Mouse (Mus musculus): ENCODE results near the gene A530016L24Rik. TPM values are rescaled to one million over a fixed set of nuclear protein-coding genes. Genes with fewer than 3 reads are reported as not detected.

A530016L24Rik gene
- polyA plus RNA-seq, 1 experiment from 2014 or later: 0.04 TPM

- no peak for ATAC-seq (ENCODE audit: low read depth)
- no peaks in the 10 kb centered on the region for H3K9me3 ChIP-seq (replicated peaks; ENCODE audit: control insufficient read depth, low read length)
- H3K4me3 ChIP-seq (ENCODE audit: low read depth, low read length): no peak overlapping the region
- no peak overlapping the region for H3K27ac ChIP-seq (ENCODE audit: low read length)
- H3K36me3 ChIP-seq (ENCODE audit: control insufficient read depth, insufficient read depth): no peaks in the 10 kb centered on the region
- peaks cover 2% of the 10 kb centered on the region for H3K4me1 ChIP-seq (ENCODE audit: control insufficient read depth, low read depth, low read length)
- H3K4me2 ChIP-seq (ENCODE audit: low read depth, low read length): no peak overlapping the region
- no peaks in the 10 kb centered on the region for H3K27me3 ChIP-seq (ENCODE audit: control insufficient read depth, insufficient read depth, low read depth, low read length)
- H3K9ac ChIP-seq (ENCODE audit: low read depth, low read length): no peak overlapping the region
- WGBS (ENCODE audit: insufficient replicate concordance): 68% methylated on average over 9 of the region's 9 CpGs
Observed at GRCm38 (mm10) chr12:112489535-112489934, 287 bp downstream of the A530016L24Rik start.

- Histone ChIP-seq H3K27me3 (ENCODE audit: control insufficient read depth, insufficient read depth, low read depth, low read length) (no peaks in the 10 kb centered on the region), H3K4me3 (ENCODE audit: low read depth, low read length) (no peak overlapping the region), H3K36me3 (ENCODE audit: control insufficient read depth, insufficient read depth) (no peaks in the 10 kb centered on the region), H3K4me2 (ENCODE audit: low read depth, low read length) (no peak overlapping the region), H3K4me1 (ENCODE audit: control insufficient read depth, low read depth, low read length) (peaks cover 2% of the 10 kb centered on the region), H3K9me3 (replicated peaks; ENCODE audit: control insufficient read depth, low read length) (no peaks in the 10 kb centered on the region), H3K27ac (ENCODE audit: low read length) (no peak overlapping the region), H3K9ac (ENCODE audit: low read depth, low read length) (no peak overlapping the region)
- WGBS (ENCODE audit: insufficient replicate concordance): 34% methylated on average over 3 of the region's 3 CpGs
- no peak; the same call in 1 of the 2 replicates for ATAC-seq (ENCODE audit: low read depth)
Observed at GRCm38 (mm10) chr12:112490444-112490939, 1.2 kb downstream of the A530016L24Rik start.

GRCm38 (mm10) chr12:112496136-112496535 is 6.9 kb downstream of the A530016L24Rik start:
- Histone ChIP-seq H3K27ac (ENCODE audit: low read length) (no peak overlapping the region), H3K27me3 (ENCODE audit: control insufficient read depth, insufficient read depth, low read depth, low read length) (no peaks in the 10 kb centered on the region), H3K4me1 (ENCODE audit: control insufficient read depth, low read depth, low read length) (no peaks in the 10 kb centered on the region), H3K9me3 (replicated peaks; ENCODE audit: control insufficient read depth, low read length) (no peaks in the 10 kb centered on the region), H3K36me3 (ENCODE audit: control insufficient read depth, insufficient read depth) (no peaks in the 10 kb centered on the region), H3K4me3 (ENCODE audit: low read depth, low read length) (no peak overlapping the region), H3K4me2 (ENCODE audit: low read depth, low read length) (no peak overlapping the region), H3K9ac (ENCODE audit: low read depth, low read length) (no peak overlapping the region)
- no peak for ATAC-seq (ENCODE audit: low read depth)
- WGBS (ENCODE audit: insufficient replicate concordance): 52% methylated on average over 5 of the region's 5 CpGs

DNA sequence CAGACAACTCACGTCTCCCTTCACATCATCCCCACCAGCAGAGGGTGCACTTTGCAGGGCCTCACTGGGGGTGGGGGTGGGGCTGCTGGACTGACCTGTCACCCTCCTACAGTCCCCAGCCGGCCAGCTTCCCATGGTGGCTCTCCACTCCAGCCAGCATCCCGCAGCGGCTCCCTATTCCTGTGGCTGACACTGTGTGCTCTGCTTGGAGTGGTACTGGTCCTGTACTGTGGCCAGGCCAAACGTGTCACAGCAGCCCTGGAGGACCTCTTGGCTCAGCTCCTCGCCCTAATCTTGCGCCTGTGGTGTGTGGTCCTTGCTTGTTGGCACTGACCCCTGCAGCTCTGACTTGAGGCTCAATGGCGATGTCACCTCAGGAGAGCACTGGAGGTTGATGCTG is 8.5 kb downstream of the A530016L24Rik start:
- Histone ChIP-seq H3K36me3 (ENCODE audit: control insufficient read depth, insufficient read depth) (no peaks in the 10 kb centered on the region), H3K9me3 (replicated peaks; ENCODE audit: control insufficient read depth, low read length) (no peaks in the 10 kb centered on the region), H3K4me3 (ENCODE audit: low read depth, low read length) (no peak overlapping the region), H3K27ac (ENCODE audit: low read length) (no peak overlapping the region), H3K9ac (ENCODE audit: low read depth, low read length) (no peak overlapping the region), H3K4me2 (ENCODE audit: low read depth, low read length) (no peak overlapping the region), H3K27me3 (ENCODE audit: control insufficient read depth, insufficient read depth, low read depth, low read length) (no peaks in the 10 kb centered on the region), H3K4me1 (ENCODE audit: control insufficient read depth, low read depth, low read length) (no peaks in the 10 kb centered on the region)
- WGBS (ENCODE audit: insufficient replicate concordance): 56% methylated on average over 8 of the region's 8 CpGs
- ATAC-seq (ENCODE audit: low read depth): no peak

DNA sequence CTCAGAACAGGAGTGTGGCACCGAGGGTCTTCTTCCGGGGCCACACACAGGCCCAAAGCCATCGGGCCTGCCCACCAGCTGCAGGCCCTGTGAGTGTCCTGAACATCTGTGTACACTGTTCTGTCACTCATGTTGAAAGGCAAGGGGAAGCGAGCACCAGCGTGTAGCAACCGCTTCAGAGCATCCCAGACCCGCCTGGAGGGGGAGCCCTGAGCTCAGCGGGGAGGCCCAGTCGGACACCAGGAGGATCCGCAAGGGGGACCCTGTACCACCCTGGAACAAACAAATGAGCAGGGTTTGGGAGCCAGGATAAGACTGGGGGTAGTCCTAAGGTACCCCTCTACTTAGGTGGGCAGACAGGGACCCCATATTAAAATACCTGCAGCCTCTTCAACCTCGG is 9.4 kb downstream of the A530016L24Rik start:
- H3K4me1 ChIP-seq (ENCODE audit: control insufficient read depth, low read depth, low read length): no peaks in the 10 kb centered on the region
- H3K27ac ChIP-seq (ENCODE audit: low read length): no peak overlapping the region
- H3K36me3 ChIP-seq (ENCODE audit: control insufficient read depth, insufficient read depth): no peaks in the 10 kb centered on the region
- no peak overlapping the region for H3K9ac ChIP-seq (ENCODE audit: low read depth, low read length)
- ATAC-seq (ENCODE audit: low read depth): no peak
- H3K4me2 ChIP-seq (ENCODE audit: low read depth, low read length): no peak overlapping the region
- no peaks in the 10 kb centered on the region for H3K9me3 ChIP-seq (replicated peaks; ENCODE audit: control insufficient read depth, low read length)
- H3K27me3 ChIP-seq (ENCODE audit: control insufficient read depth, insufficient read depth, low read depth, low read length): no peaks in the 10 kb centered on the region
- WGBS (ENCODE audit: insufficient replicate concordance): 22% methylated on average over 11 of the region's 11 CpGs
- H3K4me3 ChIP-seq (ENCODE audit: low read depth, low read length): no peak overlapping the region

DNA sequence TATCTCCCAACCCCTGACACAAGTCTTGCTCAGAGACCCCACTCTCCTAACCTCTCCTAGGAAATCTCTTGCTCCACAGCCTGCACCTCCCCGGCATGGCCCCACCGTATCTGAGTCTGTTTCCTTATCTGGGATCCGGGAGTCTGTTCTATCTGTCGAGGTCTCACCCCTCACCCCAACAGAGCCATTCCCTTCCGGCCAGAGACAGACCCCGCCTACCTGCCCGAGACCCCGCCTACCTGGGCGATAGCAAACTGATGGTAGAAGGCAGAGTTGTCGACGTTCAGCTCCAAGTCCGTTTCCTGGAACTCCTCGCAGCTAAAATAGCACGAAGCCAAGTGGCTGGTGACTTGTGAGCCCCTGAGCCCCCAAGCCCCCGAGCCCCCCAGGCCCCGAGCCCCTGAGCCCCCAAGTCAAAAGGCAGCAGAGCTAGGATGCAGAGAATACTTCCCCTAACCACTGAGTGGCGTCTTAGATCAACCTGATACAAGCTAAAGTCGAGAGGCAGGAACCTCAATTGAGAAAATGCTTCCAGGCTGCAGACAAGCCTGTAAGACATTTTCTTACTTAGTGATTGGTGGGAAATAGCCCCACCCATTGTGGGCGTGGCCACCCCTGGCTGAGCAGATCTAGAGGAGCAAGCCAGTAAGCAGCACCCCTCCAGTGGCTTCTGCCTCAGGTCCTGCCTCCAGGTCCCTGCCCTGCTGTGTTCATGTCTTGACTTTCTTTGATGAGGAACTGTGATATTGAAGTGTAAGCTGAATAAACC is 13.9 kb downstream of the A530016L24Rik start:
- no peak for ATAC-seq (ENCODE audit: low read depth)
- Histone ChIP-seq H3K4me2 (ENCODE audit: low read depth, low read length) (no peak overlapping the region), H3K4me3 (ENCODE audit: low read depth, low read length) (no peak overlapping the region), H3K36me3 (ENCODE audit: control insufficient read depth, insufficient read depth) (no peaks in the 10 kb centered on the region), H3K27ac (ENCODE audit: low read length) (no peak overlapping the region), H3K9ac (ENCODE audit: low read depth, low read length) (no peak overlapping the region), H3K9me3 (replicated peaks; ENCODE audit: control insufficient read depth, low read length) (no peaks in the 10 kb centered on the region), H3K4me1 (ENCODE audit: control insufficient read depth, low read depth, low read length) (no peaks in the 10 kb centered on the region), H3K27me3 (ENCODE audit: control insufficient read depth, insufficient read depth, low read depth, low read length) (no peaks in the 10 kb centered on the region)
- 10% methylated on average over 19 of the region's 19 CpGs for whole genome bisulfite sequencing (ENCODE audit: insufficient replicate concordance)

DNA sequence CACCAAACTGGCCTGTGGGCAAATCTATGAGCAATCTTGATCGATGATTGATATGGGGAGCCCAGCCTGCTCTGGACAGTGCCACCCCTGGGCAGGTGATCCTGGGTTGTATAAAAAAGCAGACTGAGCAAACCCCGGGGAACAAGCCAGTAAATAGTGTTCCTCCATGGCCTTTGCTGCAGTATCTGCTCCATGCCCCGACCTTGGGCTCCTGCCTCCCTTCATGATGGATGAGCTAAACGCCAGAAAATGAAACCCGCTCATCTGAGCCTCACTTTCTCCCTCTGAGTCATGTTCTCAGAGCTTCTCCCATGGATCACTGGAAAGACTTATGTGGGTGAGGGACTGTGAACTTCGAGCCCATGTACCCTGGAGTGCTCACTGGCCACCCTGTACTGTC is 17.0 kb downstream of the A530016L24Rik start:
- Histone ChIP-seq H3K27me3 (ENCODE audit: control insufficient read depth, insufficient read depth, low read depth, low read length) (peaks cover 14% of the 10 kb centered on the region), H3K36me3 (ENCODE audit: control insufficient read depth, insufficient read depth) (no peaks in the 10 kb centered on the region), H3K4me1 (ENCODE audit: control insufficient read depth, low read depth, low read length) (no peaks in the 10 kb centered on the region), H3K9me3 (replicated peaks; ENCODE audit: control insufficient read depth, low read length) (no peaks in the 10 kb centered on the region), H3K4me3 (ENCODE audit: low read depth, low read length) (no peak overlapping the region), H3K27ac (ENCODE audit: low read length) (no peak overlapping the region), H3K4me2 (ENCODE audit: low read depth, low read length) (no peak overlapping the region), H3K9ac (ENCODE audit: low read depth, low read length) (no peak overlapping the region)
- ATAC-seq (ENCODE audit: low read depth): no peak
- 54% methylated on average over 6 of the region's 6 CpGs for WGBS (ENCODE audit: insufficient replicate concordance)

DNA sequence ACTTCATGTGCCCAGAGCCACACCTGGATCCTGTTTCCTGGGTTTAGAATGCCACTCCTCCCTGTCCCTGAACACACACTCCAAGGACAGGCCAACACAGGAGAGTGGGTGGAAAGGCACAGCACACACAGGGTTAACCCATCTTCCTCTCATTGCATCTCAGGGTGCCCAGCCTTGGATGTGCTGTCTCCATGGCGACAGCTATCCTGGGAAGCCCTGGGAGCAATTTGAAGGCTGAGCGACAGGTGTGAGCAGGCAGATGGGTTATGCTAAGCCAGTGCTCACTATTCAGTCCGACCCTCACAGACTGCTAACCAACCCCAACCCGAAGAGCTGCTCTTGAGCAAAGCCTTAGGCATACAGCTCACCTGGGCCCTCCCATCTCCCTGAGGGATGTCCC is 18.0 kb downstream of the A530016L24Rik start:
- Histone ChIP-seq H3K4me2 (ENCODE audit: low read depth, low read length) (no peak overlapping the region), H3K4me3 (ENCODE audit: low read depth, low read length) (no peak overlapping the region), H3K36me3 (ENCODE audit: control insufficient read depth, insufficient read depth) (no peaks in the 10 kb centered on the region), H3K9me3 (replicated peaks; ENCODE audit: control insufficient read depth, low read length) (no peaks in the 10 kb centered on the region), H3K27me3 (ENCODE audit: control insufficient read depth, insufficient read depth, low read depth, low read length) (peaks cover 21% of the 10 kb centered on the region), H3K27ac (ENCODE audit: low read length) (no peak overlapping the region), H3K4me1 (ENCODE audit: control insufficient read depth, low read depth, low read length) (no peaks in the 10 kb centered on the region), H3K9ac (ENCODE audit: low read depth, low read length) (no peak overlapping the region)
- ATAC-seq (ENCODE audit: low read depth): no peak
- 30% methylated on average over 4 of the region's 4 CpGs for WGBS (ENCODE audit: insufficient replicate concordance)

DNA sequence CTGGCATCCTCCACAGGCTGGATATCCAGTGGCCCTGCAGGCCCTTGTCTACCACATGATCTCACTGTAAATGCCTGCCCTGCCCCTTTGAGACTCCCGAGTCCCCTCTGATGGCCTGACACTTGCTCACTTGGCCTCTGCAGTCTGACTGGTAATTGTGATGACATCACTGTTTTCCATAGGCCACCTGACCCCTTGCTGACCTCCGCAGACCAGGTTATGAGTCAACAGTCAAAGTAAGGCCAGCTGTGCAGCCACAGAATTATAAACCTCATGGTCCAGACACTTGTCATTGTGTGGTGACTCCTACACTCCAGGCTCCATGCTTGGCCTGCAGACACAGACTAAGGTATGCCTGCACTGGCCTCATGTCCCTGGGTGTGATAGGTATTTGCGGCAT is 18.7 kb downstream of the A530016L24Rik start:
- 56% methylated on average over 3 of the region's 3 CpGs for WGBS (ENCODE audit: insufficient replicate concordance)
- no peak overlapping the region for H3K9ac ChIP-seq (ENCODE audit: low read depth, low read length)
- peaks cover 21% of the 10 kb centered on the region for H3K27me3 ChIP-seq (ENCODE audit: control insufficient read depth, insufficient read depth, low read depth, low read length)
- ATAC-seq (ENCODE audit: low read depth): no peak
- H3K9me3 ChIP-seq (replicated peaks; ENCODE audit: control insufficient read depth, low read length): no peaks in the 10 kb centered on the region
- no peaks in the 10 kb centered on the region for H3K36me3 ChIP-seq (ENCODE audit: control insufficient read depth, insufficient read depth)
- H3K27ac ChIP-seq (ENCODE audit: low read length): no peak overlapping the region
- no peaks in the 10 kb centered on the region for H3K4me1 ChIP-seq (ENCODE audit: control insufficient read depth, low read depth, low read length)
- H3K4me2 ChIP-seq (ENCODE audit: low read depth, low read length): no peak overlapping the region
- H3K4me3 ChIP-seq (ENCODE audit: low read depth, low read length): no peak overlapping the region
